Mouse (Mus musculus) heart, embryonic 14.5 days (tissue): ENCODE data around the gene Kirrel2. TPM values are rescaled to one million over a fixed set of nuclear protein-coding genes. Genes with fewer than 3 reads are reported as not detected.
A peak's percentile ranks its signal among the peaks of the same experiment; 100 is the strongest.

Experiments used
- ATAC-seq: fragments of 200-750 bp; cut with Nextera tagmentation; 2 replicates; pipeline ENCODE4 v1.8.0; 2017; ENCODE audit warnings: low read depth, moderate TSS enrichment; ENCODE audit not compliant: insufficient number of reproducible peaks, insufficient read depth, low FRiP score
- H3K27ac ChIP-seq, 2 experiments: fragments of 200-500 bp in 1 of 2; fragments of 300-500 bp in 1 of 2; sonication (generic) in 1 of 2; replicated peaks in 1 of 2; 2 replicates each; pipeline ENCODE4 v1.5.1; 2012 to 2014; ENCODE audit warnings: low read depth in 2 of 2, low read length in 2 of 2, control low read depth in 1 of 2, mild to moderate bottlenecking in 1 of 2, mixed read lengths in 1 of 2; ENCODE audit not compliant: control insufficient read depth in 1 of 2, insufficient read depth in 1 of 2
- H3K27me3 ChIP-seq: fragments of 300-500 bp; sonication (generic); 2 replicates; pipeline ENCODE4 v1.6.1; 2014; ENCODE audit warnings: mild to moderate bottlenecking, low read length, control low read depth; ENCODE audit not compliant: control insufficient read depth, insufficient read depth
- H3K36me3 ChIP-seq: fragments of 300-500 bp; sonication (generic); 2 replicates; pipeline ENCODE4 v1.6.1; 2014; ENCODE audit warnings: mild to moderate bottlenecking, control low read depth, low read length, mixed read lengths; ENCODE audit not compliant: control insufficient read depth, insufficient read depth
- H3K4me1 ChIP-seq, 2 experiments: fragments of 200-500 bp in 1 of 2; fragments of 300-500 bp in 1 of 2; sonication (generic) in 1 of 2; 2 replicates each; pipeline ENCODE4 v1.6.1; 2012 to 2014; ENCODE audit warnings: low read length in 2 of 2, control low read depth in 1 of 2, mixed read lengths in 1 of 2; ENCODE audit not compliant: control insufficient read depth in 2 of 2, insufficient read depth in 2 of 2
- H3K4me2 ChIP-seq: fragments of 300-500 bp; sonication (generic); 2 replicates; pipeline ENCODE4 v1.6.1; 2014; ENCODE audit warnings: mild to moderate bottlenecking, low read length
- H3K4me3 ChIP-seq, 2 experiments: fragments of 200-500 bp in 1 of 2; fragments of 300-500 bp in 1 of 2; sonication (generic) in 1 of 2; 2 replicates each; pipeline ENCODE4 v1.5.1; 2012 to 2014; ENCODE audit warnings: low read length in 2 of 2, mild to moderate bottlenecking in 2 of 2, control low read depth in 1 of 2, low read depth in 1 of 2, moderate library complexity in 1 of 2; ENCODE audit not compliant: control insufficient read depth in 1 of 2, insufficient read depth in 1 of 2
- H3K9ac ChIP-seq: fragments of 300-500 bp; sonication (generic); 2 replicates; pipeline ENCODE4 v1.6.1; 2014; ENCODE audit warnings: mild to moderate bottlenecking, low read length
- H3K9me3 ChIP-seq: fragments of 300-500 bp; sonication (generic); 2 replicates; pipeline ENCODE4 v1.6.1; 2016; ENCODE audit warnings: low read length, control low read depth; ENCODE audit not compliant: control insufficient read depth
- WGBS: fragments of 180-500 bp; shearing (Covaris S2); extraction: QIAGEN DNeasy Blood & Tissue Kit; methylation state at CpG from one replicate; pipeline ENCODE4 v1.1.7; 2014; 5-methylcytosine and 5-hydroxymethylcytosine counted together
- polyA plus RNA-seq: library from polyadenylated mRNA; unstranded; fragments of >200 nt; fragmentation: Nextera tagmentation; extraction: Ambion mirVana; gene quantifications from 2 replicates; pipeline ENCODE4 v1.2.1, GENCODE M21; 2014

Kirrel2 gene
- polyA plus RNA-seq, 1 experiment from 2014 or later: 0.26 TPM

GRCm38 (mm10) chr7:30435156-30435555, 22.3 kb downstream of the Kirrel2 start:
- Histone ChIP-seq H3K27ac (no peak overlapping the region), H3K4me3 (no peak overlapping the region), H3K27me3 (peaks cover 23% of the 10 kb centered on the region), H3K4me2 (no peak overlapping the region), H3K36me3 (no peaks in the 10 kb centered on the region), H3K4me1 (no peaks in the 10 kb centered on the region), H3K9me3 (no peaks in the 10 kb centered on the region), H3K9ac (no peak overlapping the region)
- ATAC-seq: no peak
- 40% methylated on average over 9 of the region's 9 CpGs for WGBS

GRCm38 (mm10) chr7:30434701-30435100, 22.8 kb downstream of the Kirrel2 start:
- Histone ChIP-seq H3K4me3 (no peak overlapping the region), H3K36me3 (no peaks in the 10 kb centered on the region), H3K9ac (no peak overlapping the region), H3K27me3 (peaks cover 23% of the 10 kb centered on the region), H3K4me1 (no peaks in the 10 kb centered on the region), H3K4me2 (no peak overlapping the region), H3K27ac (no peak overlapping the region), H3K9me3 (no peaks in the 10 kb centered on the region)
- ATAC-seq: no peak
- WGBS: 60% methylated on average over 10 of the region's 10 CpGs

- no peak overlapping the region for H3K4me3 ChIP-seq
- H3K36me3 ChIP-seq: no peaks in the 10 kb centered on the region
- H3K9ac ChIP-seq: no peak overlapping the region
- no peak overlapping the region for H3K4me2 ChIP-seq
- 2% methylated on average over 10 of the region's 10 CpGs for WGBS
- no peak overlapping the region for H3K27ac ChIP-seq
- ATAC-seq: no peak
- H3K9me3 ChIP-seq: no peaks in the 10 kb centered on the region
- no peaks in the 10 kb centered on the region for H3K4me1 ChIP-seq
- peaks cover 23% of the 10 kb centered on the region for H3K27me3 ChIP-seq
These were observed 23.3 kb downstream of the Kirrel2 start for GRCm38 (mm10) chr7:30434238-30434637.

- Histone ChIP-seq H3K27me3 (peaks cover 17% of the 10 kb centered on the region), H3K4me3 (no peak overlapping the region), H3K27ac (no peak overlapping the region), H3K4me2 (no peak overlapping the region), H3K36me3 (peaks cover 7% of the 10 kb centered on the region), H3K9me3 (no peaks in the 10 kb centered on the region), H3K4me1 (no peaks in the 10 kb centered on the region), H3K9ac (no peak overlapping the region)
- no peak for ATAC-seq
- WGBS: 6% methylated on average over 3 of the region's 3 CpGs
These were observed 25.7 kb downstream of the Kirrel2 start for GRCm38 (mm10) chr7:30431793-30432192.

GRCm38 (mm10) chr7:30430191-30430590, 27.3 kb downstream of the Kirrel2 start:
- Histone ChIP-seq H3K27ac (no peak overlapping the region), H3K4me2 (no peak overlapping the region), H3K9me3 (no peaks in the 10 kb centered on the region), H3K4me3 (no peak overlapping the region), H3K9ac (no peak overlapping the region), H3K27me3 (peaks cover under 1% of the 10 kb centered on the region), H3K4me1 (no peaks in the 10 kb centered on the region), H3K36me3 (peaks cover 16% of the 10 kb centered on the region)
- 30% methylated on average over 2 of the region's 2 CpGs for WGBS
- ATAC-seq: no peak

- Histone ChIP-seq H3K9ac (no peak overlapping the region), H3K4me1 (no peaks in the 10 kb centered on the region), H3K4me3 (no peak overlapping the region), H3K4me2 (no peak overlapping the region), H3K36me3 (peaks cover 16% of the 10 kb centered on the region), H3K9me3 (no peaks in the 10 kb centered on the region), H3K27me3 (no peaks in the 10 kb centered on the region; the same call in 1 of the 2 replicates), H3K27ac (no peak overlapping the region)
- ATAC-seq: no peak
These were observed 28.2 kb downstream of the Kirrel2 start for GRCm38 (mm10) chr7:30429327-30429726.

GRCm38 (mm10) chr7:30423071-30423641, 34.3 kb downstream of the Kirrel2 start:
- Histone ChIP-seq H3K36me3 (peaks cover 16% of the 10 kb centered on the region), H3K4me1 (peaks cover 0 to 13% of the 10 kb centered on the region in 2 experiments; a peak in 2 of 4 replicates), H3K9me3 (peaks cover 8% of the 10 kb centered on the region), H3K4me3 (peak overlapping the region; percentile 48 to 53), H3K27ac (peak overlapping the region; percentile 50 to 55), H3K4me2 (peak overlapping the region; percentile 81), H3K27me3 (peaks cover 10% of the 10 kb centered on the region), H3K9ac (peak overlapping the region; percentile 67)
- WGBS: 33% methylated on average over 22 of the region's 23 CpGs
- no peak for ATAC-seq

- Histone ChIP-seq H3K9me3 (peaks cover 8% of the 10 kb centered on the region), H3K9ac (peak overlapping the region; percentile 67), H3K27me3 (peaks cover 10% of the 10 kb centered on the region), H3K4me3 (peak overlapping the region; percentile 48 to 53), H3K27ac (peak overlapping the region; percentile 1 to 50; a peak in 3 of 4 replicates), H3K4me1 (peaks cover 0 to 13% of the 10 kb centered on the region in 2 experiments; a peak in 2 of 4 replicates), H3K4me2 (peak overlapping the region; percentile 81), H3K36me3 (peaks cover 13% of the 10 kb centered on the region)
- WGBS: 12% methylated on average over 9 of the region's 9 CpGs
- ATAC-seq: no peak
These were observed 34.9 kb downstream of the Kirrel2 start for GRCm38 (mm10) chr7:30422560-30422959.
